Mouse (Mus musculus) megakaryocyte, embryonic 14.5 days (primary cell): ENCODE results near the gene Lhx1.

Source experiments
- FLI1 ChIP-seq: IDR thresholded peaks from 2 replicates; pipeline ENCODE4 v1.6.1; 2012; ENCODE audit warnings: low read length, inconsistent platforms, mixed read lengths
- GATA1 ChIP-seq: IDR thresholded peaks from 3 replicates; pipeline ENCODE4 v1.6.1; 2012; ENCODE audit warnings: mixed read lengths, low read length, inconsistent platforms, borderline replicate concordance

DNA sequence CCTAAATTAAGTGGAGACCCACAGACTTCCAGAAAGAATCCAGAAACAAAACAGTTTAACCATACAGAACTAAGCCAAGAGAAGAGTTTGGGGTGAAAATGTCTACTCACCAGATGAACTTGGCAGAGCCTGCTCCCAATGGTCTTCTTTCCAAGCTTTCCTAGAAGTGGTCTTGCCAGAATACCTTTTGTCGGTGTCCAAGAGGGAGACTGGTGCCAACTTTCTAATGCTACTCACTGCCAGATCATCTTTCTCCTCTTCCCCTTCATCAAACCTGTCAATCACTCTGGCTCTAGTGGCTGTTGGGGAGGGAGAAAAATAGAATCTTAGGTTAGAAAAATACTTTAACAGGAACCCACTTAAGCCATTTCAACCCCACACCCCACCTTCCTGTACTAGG, 13.3 kb downstream of the Lhx1 start:
- TF ChIP-seq GATA1 (no peak), FLI1 (no peak)
